Mouse (Mus musculus): Measurements from ENCODE around the gene Prpf8. TPM values are rescaled to one million over a fixed set of nuclear protein-coding genes. Genes with fewer than 3 reads are reported as not detected.
"Not testable (repeated sequence)": the region's sequence is repeated elsewhere in the genome, so short reads cannot be mapped to it uniquely, and the experiment has no call there.

Prpf8 gene
- polyA plus RNA-seq, 1 experiment from 2014 or later = 19.7 TPM

DNA sequence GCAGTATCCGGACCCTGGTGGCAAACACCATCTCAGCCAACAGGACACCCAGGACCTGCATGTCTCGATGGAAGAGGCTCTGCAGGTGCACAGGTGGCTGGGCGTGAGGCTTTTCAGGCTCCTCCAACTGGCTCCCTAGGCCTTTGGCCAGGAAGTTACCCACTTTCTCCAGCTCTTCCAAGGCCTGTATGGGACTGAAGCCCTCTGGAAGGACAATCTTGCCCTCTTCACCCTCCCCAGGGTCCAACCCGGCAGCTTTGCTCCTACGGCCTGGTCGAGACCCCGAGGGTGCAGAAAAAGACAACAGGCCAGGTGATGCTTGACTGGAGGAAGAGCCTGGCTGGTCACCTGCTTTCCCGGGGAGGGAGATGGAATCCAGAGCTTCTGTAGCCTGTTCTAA lies 34.5 kb upstream of the Prpf8 start:
- Histone ChIP-seq H3K4me2 (replicated peaks; ENCODE audit: low read depth, low read length) (no peak overlapping the region), H3K9ac (replicated peaks; ENCODE audit: low read depth) (no peak overlapping the region), H3K4me3 (ENCODE audit: low read depth, low read length) (no peak overlapping the region), H3K27ac (ENCODE audit: low read length) (no peak overlapping the region), H3K4me1 (ENCODE audit: insufficient read depth, low read depth, low read length) (peaks cover 11% of the 10 kb centered on the region; the same call in 1 of the 2 replicates), H3K9me3 (ENCODE audit: low read length) (no peaks in the 10 kb centered on the region), H3K36me3 (ENCODE audit: insufficient read depth, low read length) (peaks cover 6% of the 10 kb centered on the region; the same call in 1 of the 2 replicates), H3K27me3 (replicated peaks; ENCODE audit: insufficient read depth, low read length) (no peaks in the 10 kb centered on the region)
- ATAC-seq (no peak), DNase-seq (ENCODE audit: low spot score) (no peak)
- TF ChIP-seq EP300 (IDR thresholded peaks at IDR 0.05) = no peak
- TF ChIP-seq CTCF (IDR thresholded peaks at IDR 0.05) = no peak
- 90% methylated on average over 8 of the region's 8 CpGs for WGBS

DNA sequence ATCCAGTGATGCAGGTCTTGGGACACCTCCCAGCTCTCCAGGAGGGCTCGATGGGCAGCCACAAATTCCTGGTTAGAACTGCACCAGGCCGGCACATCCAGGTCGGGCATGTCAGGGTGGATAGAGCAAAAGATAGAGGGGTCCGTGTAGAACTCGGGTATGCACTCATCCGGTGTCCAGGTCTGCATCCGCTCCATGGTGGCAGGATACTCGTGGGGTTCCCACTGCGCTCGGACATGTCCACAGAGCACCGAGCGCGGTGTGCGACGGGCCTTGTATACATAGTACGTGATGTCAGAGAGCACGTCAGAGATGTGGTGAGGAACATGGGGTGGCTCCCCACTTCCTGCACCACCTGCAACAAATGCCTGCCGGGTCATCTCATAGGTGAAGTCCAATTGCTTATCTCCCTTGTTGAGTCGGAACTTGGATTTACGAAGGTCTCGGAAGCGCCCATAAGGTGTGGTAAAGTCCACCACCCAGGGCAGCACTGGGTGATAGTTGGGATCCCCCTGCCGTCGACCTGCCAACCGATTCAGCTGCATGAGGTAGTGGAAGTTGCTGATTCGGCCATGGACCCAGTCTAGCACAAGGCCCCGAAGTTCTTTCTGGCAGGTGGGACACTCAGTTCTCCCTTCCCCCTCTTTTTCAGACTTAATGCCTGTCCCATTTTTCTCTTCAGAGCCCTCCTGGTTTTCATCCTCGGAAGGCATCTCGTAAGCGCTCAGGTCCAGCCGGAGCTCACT lies 33.6 kb upstream of the Prpf8 start:
- peaks cover 11% of the 10 kb centered on the region; the same call in 1 of the 2 replicates for H3K4me1 ChIP-seq (ENCODE audit: insufficient read depth, low read depth, low read length)
- DNase-seq (ENCODE audit: low spot score) = no peak
- no peak overlapping the region for H3K9ac ChIP-seq (replicated peaks; ENCODE audit: low read depth)
- TF ChIP-seq CTCF (IDR thresholded peaks at IDR 0.05) = no peak
- TF ChIP-seq EP300 (IDR thresholded peaks at IDR 0.05) = no peak
- H3K27me3 ChIP-seq (replicated peaks; ENCODE audit: insufficient read depth, low read length) = no peaks in the 10 kb centered on the region
- H3K27ac ChIP-seq (ENCODE audit: low read length) = no peak overlapping the region
- H3K9me3 ChIP-seq (ENCODE audit: low read length) = no peaks in the 10 kb centered on the region
- H3K4me3 ChIP-seq (ENCODE audit: low read depth, low read length) = no peak overlapping the region
- WGBS = 93% methylated on average over 31 of the region's 31 CpGs
- peak overlapping the region; percentile 94 for H3K4me2 ChIP-seq (replicated peaks; ENCODE audit: low read depth, low read length)
- no peak for ATAC-seq
- H3K36me3 ChIP-seq (ENCODE audit: insufficient read depth, low read length) = peaks cover 5% of the 10 kb centered on the region; the same call in 1 of the 2 replicates

DNA sequence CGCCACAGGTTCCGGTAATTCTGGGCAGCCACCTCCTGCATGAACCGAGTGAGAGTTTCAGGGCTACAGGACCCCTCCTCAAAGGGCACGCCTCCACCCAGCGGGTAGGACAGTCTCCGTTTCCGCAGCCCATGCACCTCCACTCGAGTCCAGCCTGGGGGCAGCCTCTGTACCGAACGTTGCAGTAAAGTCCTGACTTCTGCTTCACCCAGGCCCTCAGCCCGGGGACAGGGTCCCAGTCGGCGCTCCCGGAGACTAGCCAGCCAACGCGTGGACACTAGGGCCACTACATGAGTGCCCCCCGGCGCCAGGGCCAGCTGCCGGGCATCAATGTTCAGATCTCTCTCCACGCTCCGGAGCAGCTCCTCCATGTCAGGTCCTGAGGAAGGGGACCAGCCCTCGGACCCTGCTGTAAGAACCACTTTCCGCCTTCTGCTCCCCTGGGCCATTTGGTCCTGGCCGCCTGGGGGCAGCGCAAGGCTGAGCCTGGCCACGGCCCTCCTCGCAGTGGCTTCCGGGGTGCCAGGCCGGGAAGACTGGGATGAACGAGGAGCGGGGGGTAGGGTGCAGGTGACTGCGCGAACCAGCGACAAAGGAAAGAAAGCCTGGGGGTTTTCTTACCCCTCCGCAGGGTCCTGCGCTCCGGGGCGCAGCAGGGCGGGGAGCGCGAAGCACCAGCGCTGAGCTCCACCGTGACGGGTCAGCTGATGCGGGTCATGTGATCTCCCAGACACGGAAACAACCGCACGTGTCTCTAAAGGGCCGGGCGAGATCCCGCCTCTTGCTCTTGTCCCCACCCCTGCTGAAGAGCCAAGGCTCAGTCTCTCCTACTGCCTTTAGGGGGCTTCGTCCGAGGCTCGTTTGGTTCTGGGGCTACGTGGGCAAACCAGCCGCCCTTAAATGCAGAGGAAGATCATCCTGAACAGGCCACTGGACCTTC lies 32.4 kb upstream of the Prpf8 start, which contains the start of gene Wdr81:
Gene Wdr81, minus strand, starts transcription at position 727 of the 940 bp plus-strand sequence.
- 4% methylated on average over 55 of the region's 56 CpGs for WGBS
- DNase-seq (ENCODE audit: low spot score) (peak; percentile 97), ATAC-seq (peak; percentile 91)
- no peaks in the 10 kb centered on the region for H3K27me3 ChIP-seq (replicated peaks; ENCODE audit: insufficient read depth, low read length)
- peak within 1 kb of the TSS; percentile 51 for H3K4me3 ChIP-seq (ENCODE audit: low read depth, low read length)
- no peaks in the 10 kb centered on the region for H3K9me3 ChIP-seq (ENCODE audit: low read length)
- peak within 1 kb of the TSS; percentile 80 for H3K27ac ChIP-seq (ENCODE audit: low read length)
- H3K4me2 ChIP-seq (replicated peaks; ENCODE audit: low read depth, low read length) = peak within 1 kb of the TSS; percentile 94
- H3K36me3 ChIP-seq (ENCODE audit: insufficient read depth, low read length) = no peaks in the 10 kb centered on the region; the same call in 1 of the 2 replicates
- TF ChIP-seq CTCF (IDR thresholded peaks at IDR 0.05) = peak; percentile 75
- TF ChIP-seq EP300 (IDR thresholded peaks at IDR 0.05) = no peak
- H3K4me1 ChIP-seq (ENCODE audit: insufficient read depth, low read depth, low read length) = peaks cover 13% of the 10 kb centered on the region; the same call in 1 of the 2 replicates
- peak within 1 kb of the TSS; percentile 39 for H3K9ac ChIP-seq (replicated peaks; ENCODE audit: low read depth)

DNA sequence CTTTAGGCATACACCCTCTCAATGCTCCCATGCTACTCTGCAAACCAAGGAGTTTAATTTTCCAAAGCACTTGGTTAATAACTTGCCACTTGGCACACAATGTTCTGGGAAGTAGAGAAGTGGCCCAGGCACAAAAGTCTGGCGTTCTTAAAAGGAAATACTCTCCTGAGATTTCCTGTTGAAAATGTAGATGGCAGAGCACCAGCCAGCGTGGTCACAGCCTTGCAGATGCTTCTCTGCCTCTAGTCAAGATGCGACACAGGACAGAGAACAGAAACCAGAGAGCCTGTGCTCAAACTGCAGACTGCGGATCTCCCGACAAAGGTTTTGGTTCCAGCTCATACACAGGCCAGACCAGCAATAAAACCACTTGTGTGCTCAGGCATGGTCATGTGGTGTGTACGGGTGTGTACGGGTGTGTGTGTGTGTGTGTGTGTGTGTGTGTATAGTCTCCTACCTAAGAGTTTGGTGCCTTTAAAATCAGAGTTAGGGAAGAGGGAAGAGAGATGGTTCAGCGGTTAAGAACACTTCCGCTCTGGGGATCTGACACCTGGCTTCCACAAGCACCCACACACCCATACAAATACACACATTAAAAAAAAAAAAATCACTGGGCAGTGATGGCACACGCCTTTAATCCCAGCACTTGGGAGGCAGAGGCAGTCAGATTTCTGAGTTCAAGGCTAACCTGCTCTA lies 31.4 kb upstream of the Prpf8 start:
- peaks cover 22% of the 10 kb centered on the region; the same call in 1 of the 2 replicates for H3K4me1 ChIP-seq (ENCODE audit: insufficient read depth, low read depth, low read length)
- no peaks in the 10 kb centered on the region for H3K27me3 ChIP-seq (replicated peaks; ENCODE audit: insufficient read depth, low read length)
- no peaks in the 10 kb centered on the region for H3K9me3 ChIP-seq (ENCODE audit: low read length)
- peak overlapping the region; percentile 94 for H3K4me2 ChIP-seq (replicated peaks; ENCODE audit: low read depth, low read length)
- DNase-seq (ENCODE audit: low spot score) = peak; percentile 76
- 58% methylated on average over 10 of the region's 10 CpGs for WGBS
- peak overlapping the region; percentile 80 for H3K27ac ChIP-seq (ENCODE audit: low read length)
- TF ChIP-seq CTCF (IDR thresholded peaks at IDR 0.05) (no peak), EP300 (IDR thresholded peaks at IDR 0.05) (peak; percentile 71)
- H3K4me3 ChIP-seq (ENCODE audit: low read depth, low read length) = no peak overlapping the region
- H3K9ac ChIP-seq (replicated peaks; ENCODE audit: low read depth) = no peak overlapping the region
- H3K36me3 ChIP-seq (ENCODE audit: insufficient read depth, low read length) = no peaks in the 10 kb centered on the region; the same call in 1 of the 2 replicates
- ATAC-seq = peak; percentile 22

DNA sequence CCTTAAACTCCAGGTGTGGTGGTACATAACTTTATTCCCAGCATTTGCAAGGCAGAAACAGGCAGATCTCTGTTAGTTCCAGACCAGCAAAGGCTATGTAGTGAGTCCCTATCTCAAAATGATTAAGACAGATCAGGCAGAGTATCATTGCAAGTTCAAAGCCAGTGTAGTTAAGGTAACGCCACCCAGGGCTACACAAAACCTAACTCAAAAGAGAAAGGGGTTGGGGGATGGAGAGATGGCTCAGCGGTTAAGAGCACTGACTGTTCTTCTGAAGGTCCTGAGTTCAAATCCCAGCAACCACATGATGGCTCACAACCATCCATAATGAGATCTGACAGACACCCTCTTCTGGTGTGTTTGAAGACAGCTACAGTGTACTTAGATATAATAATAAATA lies 30.6 kb upstream of the Prpf8 start:
- not testable (repeated sequence) for DNase-seq (ENCODE audit: low spot score); H3K9ac ChIP-seq (replicated peaks; ENCODE audit: low read depth); H3K27me3 ChIP-seq (replicated peaks; ENCODE audit: insufficient read depth, low read length); H3K27ac ChIP-seq (ENCODE audit: low read length); ATAC-seq; H3K4me3 ChIP-seq (ENCODE audit: low read depth, low read length); H3K4me2 ChIP-seq (replicated peaks; ENCODE audit: low read depth, low read length); H3K36me3 ChIP-seq (ENCODE audit: insufficient read depth, low read length); H3K9me3 ChIP-seq (ENCODE audit: low read length)
- WGBS = 93% methylated on average over 2 of the region's 2 CpGs
- peaks cover 23% of the 10 kb centered on the region; the same call in 1 of the 2 replicates for H3K4me1 ChIP-seq (ENCODE audit: insufficient read depth, low read depth, low read length)
